Mouse (Mus musculus): ENCODE measurements around the gene Tgfb2.

Gene Tgfb2

GRCm38 (mm10) chr1:186701206-186701905, 4.4 kb downstream of the Tgfb2 start:
- no peak for DNase-seq

DNA sequence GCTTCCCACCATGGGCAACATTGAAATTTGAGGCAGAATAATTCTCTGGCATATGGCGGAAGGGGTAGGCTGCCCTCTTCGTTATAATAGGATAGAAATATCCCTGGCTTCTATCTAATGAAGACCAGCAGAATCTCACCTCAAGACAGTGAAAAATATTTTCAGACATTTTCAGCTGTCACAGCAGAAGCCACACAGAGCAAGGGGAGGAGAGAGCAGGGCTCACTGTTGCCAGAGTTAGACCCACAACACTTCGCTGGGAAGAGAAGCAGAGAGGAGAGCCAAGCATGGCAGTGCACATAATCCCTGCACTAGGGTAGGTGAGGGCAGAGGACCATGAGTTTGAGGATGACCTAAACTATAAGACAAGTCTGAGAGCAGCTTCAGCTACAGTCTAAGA, 5.3 kb downstream of the Tgfb2 start:
- DNase-seq: no peak

DNA sequence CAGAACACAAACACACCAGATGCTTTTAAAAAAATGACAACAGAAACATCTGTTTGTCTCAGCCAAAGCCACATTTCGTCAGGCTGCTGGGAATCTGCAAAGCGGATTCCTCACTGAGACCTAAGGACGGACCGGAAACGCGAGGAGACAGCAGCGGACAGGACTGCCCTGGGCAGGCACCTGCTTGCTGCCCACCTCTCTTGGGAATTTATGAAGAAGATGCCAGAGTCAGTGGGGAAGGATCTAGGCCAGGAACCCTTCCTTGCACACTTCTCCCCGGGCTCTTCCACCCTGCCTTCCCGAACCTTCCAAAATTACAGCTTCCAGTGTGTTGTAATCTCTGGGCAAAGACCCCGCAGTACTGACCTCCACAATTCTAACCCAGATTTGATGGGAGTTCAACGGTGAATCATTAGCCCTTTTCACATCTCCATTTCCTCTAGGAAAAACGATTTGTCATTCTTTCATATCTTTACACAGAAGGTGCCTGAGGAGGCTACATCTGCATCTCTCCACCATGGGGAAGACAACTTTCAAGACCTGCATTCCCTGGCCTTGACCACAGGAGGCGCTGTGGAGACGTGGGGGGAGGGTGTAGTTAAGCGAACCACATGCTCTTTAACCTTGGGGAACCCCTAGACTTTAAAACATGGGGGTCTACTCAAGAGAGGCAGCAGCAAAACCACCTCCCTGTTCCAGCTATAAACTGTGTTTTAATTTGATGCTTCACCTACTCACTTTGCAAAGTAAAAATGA, 7.0 kb downstream of the Tgfb2 start:
- no peak for DNase-seq

GRCm38 (mm10) chr1:186696231-186696630, 9.6 kb downstream of the Tgfb2 start:
- DNase-seq: no peak

DNA sequence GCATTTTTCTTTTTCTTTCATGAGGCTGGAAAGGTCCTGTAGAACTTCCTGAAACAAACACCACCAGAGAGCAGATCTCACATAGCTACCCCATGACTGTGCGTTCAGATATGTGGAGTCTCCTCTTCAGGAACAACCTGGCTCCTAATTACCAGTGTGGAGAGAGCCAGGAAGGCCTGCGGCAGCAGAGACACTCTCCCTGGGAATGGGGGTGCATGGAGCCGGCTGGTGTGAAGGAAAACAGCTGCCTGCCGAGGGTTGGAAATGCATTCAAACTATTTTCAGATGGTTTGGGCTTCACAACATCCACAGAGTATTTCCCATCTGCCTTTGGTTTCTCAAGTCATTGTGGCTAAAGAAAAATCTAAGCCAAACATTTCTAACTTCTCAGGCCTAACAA, 10.4 kb downstream of the Tgfb2 start:
- no peak for DNase-seq

GRCm38 (mm10) chr1:186692370-186692769, 13.4 kb downstream of the Tgfb2 start:
- no peak for DNase-seq

GRCm38 (mm10) chr1:186691708-186692107, 14.1 kb downstream of the Tgfb2 start:
- DNase-seq: no peak

GRCm38 (mm10) chr1:186684041-186684440, 21.7 kb downstream of the Tgfb2 start:
- no peak for DNase-seq

DNA sequence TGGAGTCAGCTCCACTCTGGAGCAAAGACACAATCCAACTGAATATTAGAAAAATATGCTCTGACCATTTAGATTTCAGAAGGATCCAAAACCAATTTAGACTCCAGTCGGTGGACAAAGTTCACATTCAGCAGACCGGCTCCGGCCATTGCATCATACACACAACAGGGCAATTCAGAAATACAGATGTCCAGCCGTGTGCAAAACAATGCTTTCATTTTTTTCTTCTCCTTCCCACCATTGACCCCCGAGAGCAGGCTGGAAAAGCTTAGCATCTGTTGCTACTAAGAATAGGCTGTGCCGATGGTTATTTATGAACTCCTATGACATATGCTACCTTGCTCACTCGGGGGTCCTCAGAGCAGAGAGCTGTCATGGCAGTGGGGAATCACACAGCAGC, 23.2 kb downstream of the Tgfb2 start:
- DNase-seq: no peak

DNA sequence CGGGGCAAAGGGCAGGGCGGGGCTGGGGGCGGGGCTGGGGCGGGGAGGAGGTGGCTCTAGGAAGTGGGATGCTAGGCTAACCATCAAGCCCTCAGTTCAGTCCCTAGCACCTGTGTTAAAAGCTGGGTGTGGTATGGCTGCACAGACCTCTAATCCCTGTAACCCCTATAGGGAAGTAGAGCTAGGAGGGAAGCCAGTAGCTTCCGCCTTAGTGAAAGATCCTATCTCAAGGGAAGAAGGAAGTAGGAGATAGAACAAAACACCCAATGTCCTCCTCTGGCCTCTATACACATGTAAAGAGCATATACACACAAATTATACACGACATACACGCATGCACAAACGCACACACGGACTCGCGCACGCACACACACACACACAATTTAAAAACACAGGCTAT, 28.2 kb downstream of the Tgfb2 start:
- no peak for DNase-seq

- DNase-seq: no peak
These were observed 29.6 kb downstream of the Tgfb2 start for GRCm38 (mm10) chr1:186676199-186676598.

- DNase-seq: no peak
These were observed 30.5 kb downstream of the Tgfb2 start for GRCm38 (mm10) chr1:186675263-186675662.

DNA sequence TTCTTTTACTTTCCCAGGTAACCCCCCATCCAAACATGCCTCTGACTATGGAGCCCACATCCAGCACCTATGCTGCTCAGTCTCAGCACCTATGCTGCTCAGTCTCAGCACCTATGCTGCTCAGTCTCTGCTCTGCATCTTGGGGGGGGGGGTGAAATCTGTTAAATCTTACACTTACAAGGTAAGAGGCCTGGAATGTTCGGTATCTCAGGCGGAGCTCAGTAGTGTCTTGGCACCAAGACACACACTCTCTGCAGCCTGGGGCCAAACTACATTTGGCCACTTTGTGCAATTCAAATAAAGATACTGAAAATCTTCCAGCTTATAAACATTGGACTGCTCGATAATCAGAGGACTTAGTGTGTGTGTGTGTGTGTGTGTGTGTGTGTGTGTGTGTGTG, 31.2 kb downstream of the Tgfb2 start:
- DNase-seq: no peak

DNA sequence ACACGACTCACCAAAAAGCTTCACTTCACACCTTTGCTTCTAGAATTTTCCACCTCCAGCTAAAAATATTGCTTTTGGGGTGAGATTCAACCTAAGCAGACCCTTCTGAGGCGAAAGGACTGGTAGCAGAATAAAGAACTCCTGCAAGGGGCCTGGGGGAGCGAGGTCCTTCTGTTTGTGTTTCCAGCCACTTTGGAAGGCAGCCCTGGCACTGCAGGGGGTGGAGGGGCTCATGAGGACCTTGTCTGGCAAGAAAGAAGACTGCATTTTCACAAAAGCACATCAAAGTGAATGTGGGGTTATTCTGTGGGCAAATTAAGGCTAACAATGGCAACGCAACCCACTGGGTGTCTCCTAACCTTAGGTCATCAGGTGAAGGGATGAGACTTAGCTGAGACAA, 32.6 kb downstream of the Tgfb2 start:
- DNase-seq: no peak

DNA sequence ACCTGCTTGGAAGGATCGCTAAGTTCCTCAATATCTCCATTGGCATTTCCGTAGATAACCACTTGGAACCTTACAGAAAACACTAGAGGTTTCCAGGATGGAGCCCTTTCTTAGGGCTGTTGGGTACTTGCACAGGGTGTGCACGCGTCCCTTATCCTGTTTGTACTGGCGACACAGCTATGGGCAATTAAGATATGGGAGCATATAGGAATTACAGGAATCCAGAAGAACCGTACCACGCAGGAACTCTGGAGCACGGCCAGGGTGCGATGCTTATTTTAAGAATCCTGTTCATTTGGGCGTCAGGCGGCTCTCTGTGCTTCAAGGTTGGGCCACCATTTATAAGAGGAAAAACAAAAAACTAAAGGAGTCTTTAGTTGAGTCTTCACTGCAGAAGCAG, 42.4 kb downstream of the Tgfb2 start:
- no peak for DNase-seq

GRCm38 (mm10) chr1:186662996-186663395, 42.8 kb downstream of the Tgfb2 start:
- DNase-seq: no peak

DNA sequence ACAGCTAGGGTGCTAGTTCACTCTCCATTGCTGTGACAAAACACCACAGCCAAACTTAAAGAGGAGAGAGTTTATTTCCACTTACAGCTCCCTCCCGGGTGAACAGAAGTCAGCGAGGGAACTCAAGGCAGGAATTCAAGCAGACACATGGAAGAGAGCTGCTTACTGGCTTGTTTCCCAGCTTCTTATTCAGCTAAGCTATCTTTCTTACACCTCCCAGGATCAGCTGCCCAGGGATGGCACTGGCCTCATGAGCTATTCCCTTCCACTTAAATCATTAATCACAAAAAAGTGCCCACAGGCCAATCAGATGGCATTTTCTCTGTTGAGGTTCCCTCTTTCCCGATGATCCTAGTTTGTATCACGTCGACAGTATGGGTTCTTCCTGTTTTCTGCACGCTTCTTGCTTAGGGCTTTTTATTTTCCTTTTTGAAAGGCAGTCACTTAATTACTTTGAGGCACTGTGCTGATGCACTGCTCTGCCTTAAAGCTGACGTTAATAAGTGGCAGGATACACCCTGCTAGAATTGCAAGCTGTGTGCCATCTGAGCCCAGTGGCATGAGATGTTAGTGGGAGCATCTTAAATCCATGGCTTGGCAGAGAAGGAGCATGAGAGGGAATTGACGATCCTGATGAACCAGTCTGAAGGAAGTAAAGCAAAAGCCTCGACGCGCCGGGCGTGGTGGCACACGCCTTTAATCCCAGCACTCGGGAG, 44.4 kb downstream of the Tgfb2 start:
- no peak for DNase-seq

DNA sequence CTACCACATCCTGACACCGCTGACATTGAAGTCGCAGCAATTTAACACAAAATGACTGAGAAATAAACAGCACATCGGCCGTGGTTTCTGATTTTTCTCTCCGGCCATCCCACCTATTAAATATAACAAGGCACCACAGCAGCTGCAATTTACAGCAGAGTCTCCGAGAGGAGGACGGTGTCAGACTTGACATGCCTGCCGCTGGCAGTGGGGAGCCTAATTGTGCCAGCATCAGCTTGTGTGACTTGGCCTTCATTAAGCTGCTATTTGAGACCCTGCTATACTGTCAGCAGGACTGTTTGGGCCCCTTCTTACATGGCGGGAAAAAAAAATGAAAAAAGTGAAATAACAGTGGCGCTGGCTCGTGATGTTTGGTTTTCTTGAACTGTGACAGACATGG, 47.0 kb downstream of the Tgfb2 start:
- no peak for DNase-seq

DNA sequence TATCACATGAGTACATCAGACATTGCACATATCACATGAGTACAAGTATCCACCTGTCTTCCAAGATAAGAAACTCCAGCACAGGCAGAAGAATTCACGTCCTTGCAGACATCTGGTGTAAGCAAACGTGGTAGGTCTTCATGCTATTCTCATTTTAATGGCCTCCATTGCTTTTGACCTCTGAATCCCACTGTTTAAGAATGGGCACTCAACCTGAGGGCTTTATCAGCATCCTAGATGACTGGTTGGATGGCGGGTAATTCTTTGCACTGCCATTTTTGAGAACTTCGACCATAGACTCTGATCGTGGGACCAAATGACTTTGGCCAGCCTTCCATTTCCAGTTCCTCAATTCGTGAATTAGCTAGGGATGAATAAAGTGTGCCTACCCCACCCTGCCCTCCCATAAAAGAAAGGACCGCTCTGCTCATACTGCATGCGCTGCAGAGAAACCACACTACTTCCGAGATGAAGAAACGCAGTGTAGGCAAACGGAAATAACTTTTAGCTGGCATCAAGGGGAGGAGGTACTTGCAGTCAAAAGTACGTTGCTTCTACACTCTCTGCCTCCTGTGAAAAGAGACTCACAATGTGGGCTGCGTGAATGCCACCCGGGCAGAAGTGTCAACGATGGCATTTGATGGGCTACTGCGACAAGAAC, 48.1 kb downstream of the Tgfb2 start:
- DNase-seq: no peak

DNA sequence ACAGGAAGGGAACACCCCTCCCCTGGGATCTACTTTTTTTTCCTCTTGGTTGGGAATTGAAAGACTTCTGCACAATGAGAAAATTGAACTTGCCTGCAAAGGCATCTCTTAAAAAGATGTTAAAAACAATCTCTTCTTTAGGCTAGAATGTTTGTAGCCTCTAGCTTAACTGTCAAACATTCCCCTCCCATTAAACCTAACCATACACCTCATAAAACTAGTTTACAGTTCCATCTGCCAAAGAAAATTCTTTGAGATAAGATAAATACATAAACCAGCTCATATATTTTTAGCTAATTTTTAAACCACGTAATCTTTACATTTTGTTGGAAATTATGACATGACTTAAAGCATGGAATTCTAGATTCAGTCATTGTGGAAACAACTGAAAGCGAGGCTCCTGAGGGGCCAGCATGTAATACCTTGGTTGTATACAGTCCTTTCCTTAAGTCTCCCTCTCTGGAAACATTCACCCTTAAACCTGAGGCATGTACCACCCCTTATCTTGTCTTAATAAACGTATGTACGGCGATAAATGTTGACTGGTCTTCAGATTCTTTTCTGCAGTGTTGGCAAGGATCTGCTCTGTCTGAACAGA, 49.0 kb downstream of the Tgfb2 start:
- no peak for DNase-seq

DNA sequence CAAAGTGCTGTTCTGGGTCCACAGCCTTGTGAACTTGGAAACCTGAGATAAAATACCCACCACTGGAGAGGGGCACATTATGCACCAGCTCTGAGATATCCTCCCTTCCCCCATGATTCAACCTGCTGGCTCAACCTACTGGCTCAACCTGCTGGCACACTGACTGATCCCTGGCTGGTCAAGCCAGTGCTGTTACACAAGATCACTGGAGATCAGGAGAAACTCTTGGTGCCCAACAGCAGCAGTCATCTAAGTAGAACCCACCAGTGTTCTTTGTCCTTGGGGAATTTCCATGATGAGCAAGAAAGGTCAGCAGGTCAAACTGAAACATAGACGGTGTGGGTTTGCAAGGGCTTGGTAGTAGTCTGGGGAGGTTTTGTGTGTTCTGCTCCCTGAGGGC, 49.6 kb downstream of the Tgfb2 start:
- no peak for DNase-seq

GRCm38 (mm10) chr1:186655096-186655495, 50.7 kb downstream of the Tgfb2 start:
- DNase-seq: no peak

- DNase-seq: no peak
These were observed 53.6 kb downstream of the Tgfb2 start for GRCm38 (mm10) chr1:186652208-186652607.

Data from kidney, adult 8-10 months (tissue).